Mouse (Mus musculus) brain, embryonic 14.5 days (tissue): ENCODE measurements around the gene Rnf148. TPM values are rescaled to one million over a fixed set of nuclear protein-coding genes. Genes with fewer than 3 reads are reported as not detected.

ENCODE experiments used
- DNase-seq: peaks from one replicate; pipeline ENCODE4 v3.0.0-alpha.2; 2011; ENCODE audit warnings: low read depth
- CTCF ChIP-seq: fragments of 200-500 bp; IDR thresholded peaks from 2 replicates; pipeline ENCODE4 v1.5.1; 2012; ENCODE audit warnings: inconsistent platforms, mild to moderate bottlenecking, moderate library complexity, borderline replicate concordance; ENCODE audit not compliant: insufficient read depth, insufficient read length; ENCODE audit errors: extremely low read depth
- POLR2A ChIP-seq: fragments of 200-500 bp; IDR thresholded peaks from 2 replicates; pipeline ENCODE4 v1.6.1; 2012; ENCODE audit warnings: mild to moderate bottlenecking, inconsistent platforms, borderline replicate concordance; ENCODE audit not compliant: poor library complexity, insufficient read depth, insufficient read length, severe bottlenecking; ENCODE audit errors: extremely low read depth
- polyA plus RNA-seq: library from polyadenylated mRNA; depleted of rRNA; stranded (reverse); fragments of >200 nt; gene quantifications from 2 replicates; pipeline ENCODE4 v1.2.3, GENCODE M21; 2012; rRNA removed

Rnf148 gene
- 0.12 TPM in 1 of 2 replicates, not detected in the other for polyA plus RNA-seq

DNA sequence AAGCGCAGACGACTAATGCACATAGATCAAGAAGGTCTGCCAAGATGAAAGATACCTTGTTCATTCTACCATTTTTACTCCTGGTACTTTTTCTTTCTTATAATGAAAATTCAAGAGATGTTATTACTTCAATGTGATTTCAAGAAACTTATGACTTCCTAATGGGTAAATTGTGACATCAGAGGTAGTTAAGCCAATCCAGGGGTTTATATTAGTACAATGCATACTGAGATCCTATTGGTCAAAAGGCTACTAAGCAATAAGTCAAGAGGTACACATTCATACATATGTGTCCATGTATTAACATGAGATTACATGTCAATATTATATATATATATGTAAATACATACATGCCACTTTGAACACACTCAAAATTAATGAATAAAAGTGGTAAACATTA is at the start of gene Rnf148:
TSS of gene Rnf148 (minus strand) at position 101 of the 400 bp plus-strand sequence.
- TF ChIP-seq POLR2A, result no peak
- no peak for TF ChIP-seq CTCF
- no peak for DNase-seq

DNA sequence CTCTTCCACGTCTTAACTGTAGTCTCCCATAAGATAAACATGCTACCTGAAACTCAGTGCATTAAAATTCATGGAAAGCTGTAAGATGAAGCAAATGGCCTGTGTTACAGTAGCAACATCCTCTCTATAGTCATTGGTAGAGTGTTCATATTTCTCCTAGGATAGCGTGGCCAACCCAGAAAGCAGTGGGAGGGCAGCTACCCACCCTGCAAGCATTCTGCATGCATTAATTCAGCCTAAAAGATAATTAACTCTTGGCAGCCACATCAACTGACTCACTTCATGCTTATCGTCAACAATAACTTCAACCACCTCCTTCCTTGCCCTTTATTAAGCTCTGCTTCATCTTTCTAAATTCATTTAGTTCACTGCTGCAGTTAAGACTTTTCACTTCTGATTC is 45.9 kb upstream of the Rnf148 start:
- DNase-seq, result peak; percentile 30
- TF ChIP-seq POLR2A (no peak), CTCF (no peak)

DNA sequence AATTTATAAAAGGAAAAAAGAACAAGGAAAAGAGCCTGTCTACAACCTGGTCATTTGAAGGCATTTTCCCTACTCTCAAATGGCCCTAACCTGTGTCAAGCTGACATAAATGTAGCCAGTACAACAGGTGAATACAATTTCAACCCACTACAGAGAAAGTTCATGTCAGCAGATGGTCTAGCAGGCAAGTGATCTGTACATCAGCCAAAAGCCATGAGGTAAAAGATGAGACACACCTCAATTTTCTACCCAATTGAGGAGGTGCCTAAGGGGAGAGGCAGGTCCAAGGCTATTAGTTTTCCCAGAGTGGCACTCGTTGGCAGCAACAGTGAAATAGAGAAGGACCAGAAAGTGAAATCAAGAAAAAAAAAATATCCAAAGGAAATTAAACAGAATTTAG is 23.2 kb upstream of the Rnf148 start:
- no peak for DNase-seq
- no peak for TF ChIP-seq POLR2A
- TF ChIP-seq CTCF, result no peak

DNA sequence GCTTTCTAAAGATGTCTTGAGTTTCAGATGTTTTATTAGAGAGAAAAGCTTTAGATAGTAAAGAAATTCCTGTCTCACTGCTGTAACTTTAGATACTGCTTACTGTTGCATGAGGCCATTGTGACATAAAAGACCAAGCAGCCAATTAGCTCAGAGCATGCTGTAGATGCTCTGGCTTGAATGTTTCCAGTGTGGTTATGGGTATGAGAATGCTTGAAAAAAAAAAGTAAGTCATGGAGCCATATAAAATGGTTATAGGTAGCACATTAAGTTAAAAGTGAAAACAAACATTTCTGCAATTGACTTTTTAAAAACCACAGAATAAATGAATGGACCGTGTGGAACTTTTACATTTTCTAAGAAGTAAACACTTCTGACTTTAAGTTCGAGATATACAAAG is 4.7 kb downstream of the Rnf148 start, which contains the start of gene Rnf133:
TSS of gene Rnf133 (minus strand) at position 101 of the 400 bp plus-strand sequence.
- no peak for DNase-seq
- TF ChIP-seq CTCF, result no peak
- TF ChIP-seq POLR2A, result no peak

DNA sequence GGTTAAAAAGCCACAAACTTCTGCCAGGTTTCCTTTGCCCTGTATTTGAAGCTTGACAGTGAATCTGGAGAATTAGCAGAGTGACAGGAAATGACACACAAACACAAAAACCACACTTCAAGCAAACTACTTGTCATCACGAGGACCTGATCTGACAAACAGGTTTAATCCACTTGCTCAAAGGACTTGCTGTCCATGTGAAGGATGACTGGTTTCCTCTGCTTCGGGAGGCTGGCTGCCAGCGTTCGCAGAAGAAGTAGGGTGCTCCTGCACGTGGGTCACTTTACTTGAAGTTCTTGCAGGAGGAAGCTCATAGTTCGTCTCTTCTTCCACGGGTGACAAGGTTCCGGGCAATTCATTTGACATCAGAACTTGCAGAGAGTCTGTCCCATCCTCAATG is 6.2 kb downstream of the Rnf148 start:
- TF ChIP-seq CTCF, result no peak
- no peak for TF ChIP-seq POLR2A

DNA sequence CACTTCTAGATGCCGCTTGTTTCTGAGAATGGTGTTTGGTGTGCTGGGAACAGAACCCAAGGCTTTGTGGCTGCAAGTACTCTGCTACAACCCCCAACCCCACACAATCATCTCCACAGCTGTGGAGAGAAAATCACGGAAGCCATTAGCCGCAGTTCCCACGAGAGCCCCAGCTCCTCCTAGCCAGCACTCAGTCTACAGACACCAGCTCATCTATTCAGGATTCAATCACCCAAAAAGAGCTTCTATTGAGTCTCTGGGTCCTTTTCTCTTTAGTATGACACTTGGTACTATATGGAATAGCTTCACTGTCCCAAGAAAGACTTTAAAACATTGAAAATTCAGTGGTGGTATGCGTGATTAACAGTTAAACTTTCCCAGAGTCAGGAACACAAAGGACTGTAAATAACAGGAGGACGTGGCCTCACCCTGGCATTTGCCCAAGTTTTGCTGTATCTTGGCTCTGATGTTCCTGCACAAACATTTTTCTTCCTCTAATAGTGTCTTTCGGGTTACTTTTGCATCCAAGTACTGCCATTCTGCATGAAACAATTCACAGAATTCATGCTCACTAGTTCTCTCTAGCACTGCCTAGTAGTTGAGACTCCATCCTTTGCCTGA is 7.2 kb downstream of the Rnf148 start:
- TF ChIP-seq CTCF, result no peak
- TF ChIP-seq POLR2A, result no peak
- DNase-seq, result peak; percentile 60

More for the DNA sequence above, 6.2 kb downstream of the Rnf148 start:
- DNase-seq, result no peak

DNA sequence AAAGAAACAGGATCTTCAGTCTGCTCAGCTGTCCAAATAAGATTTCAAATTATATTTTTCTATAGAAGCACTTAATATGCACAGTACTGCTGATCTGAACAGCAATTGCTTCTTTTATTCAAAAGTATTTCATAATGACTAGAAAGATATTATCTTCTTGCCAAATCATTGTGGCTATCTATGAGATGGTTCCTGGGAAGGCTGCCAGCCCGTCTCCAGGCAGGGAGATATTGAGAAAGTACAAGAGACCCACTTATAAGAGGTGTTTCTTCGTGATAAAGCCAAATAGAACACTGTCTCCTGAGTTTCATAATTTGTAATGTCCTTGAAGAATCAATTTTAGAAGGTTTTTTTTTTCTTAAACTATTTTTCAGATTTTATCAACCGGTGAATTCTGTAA is 17.9 kb downstream of the Rnf148 start:
- DNase-seq, result peak; percentile 63
- TF ChIP-seq POLR2A (no peak), CTCF (no peak)

DNA sequence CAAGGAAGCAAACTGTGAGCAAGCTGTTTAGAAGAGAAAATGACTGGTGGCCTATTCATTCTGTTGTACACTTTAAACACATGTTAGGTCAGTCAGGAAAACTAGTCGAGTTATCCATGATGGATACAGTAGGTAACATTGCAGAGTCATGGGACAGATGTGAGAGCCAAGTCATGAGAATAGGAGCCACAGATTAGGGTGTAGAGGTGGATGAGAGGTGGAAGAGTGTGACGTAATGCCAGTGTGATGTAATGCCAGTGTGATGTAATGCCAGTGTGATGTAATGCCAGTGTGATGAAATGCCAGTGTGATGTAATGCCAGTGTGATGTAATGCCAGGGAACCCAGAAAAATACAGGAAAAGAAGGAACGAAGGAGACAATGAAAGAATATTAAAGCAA is 19.7 kb downstream of the Rnf148 start:
- TF ChIP-seq POLR2A (no peak), CTCF (no peak)
- DNase-seq, result no peak

DNA sequence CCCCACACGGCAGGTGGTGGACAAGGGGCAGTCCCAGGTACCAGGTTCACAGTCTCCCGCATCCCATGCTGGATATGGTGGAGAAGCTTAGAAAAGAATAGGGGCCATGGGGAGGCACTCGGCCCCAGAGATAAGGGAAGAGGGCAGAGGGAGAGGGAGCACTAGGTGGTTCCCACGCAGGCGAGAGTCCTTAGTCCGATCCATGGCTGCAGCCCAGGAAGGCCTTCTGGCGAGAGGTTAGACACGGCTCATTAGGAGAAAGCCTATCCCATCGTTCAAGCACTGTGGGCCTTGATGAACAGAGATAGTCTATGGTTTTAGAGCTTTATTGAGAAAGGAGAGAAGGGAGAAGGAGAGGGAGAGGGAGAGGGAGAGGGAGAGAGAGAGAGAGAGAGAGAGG is 20.9 kb downstream of the Rnf148 start:
- TF ChIP-seq POLR2A (no peak), CTCF (no peak)
- no peak for DNase-seq

DNA sequence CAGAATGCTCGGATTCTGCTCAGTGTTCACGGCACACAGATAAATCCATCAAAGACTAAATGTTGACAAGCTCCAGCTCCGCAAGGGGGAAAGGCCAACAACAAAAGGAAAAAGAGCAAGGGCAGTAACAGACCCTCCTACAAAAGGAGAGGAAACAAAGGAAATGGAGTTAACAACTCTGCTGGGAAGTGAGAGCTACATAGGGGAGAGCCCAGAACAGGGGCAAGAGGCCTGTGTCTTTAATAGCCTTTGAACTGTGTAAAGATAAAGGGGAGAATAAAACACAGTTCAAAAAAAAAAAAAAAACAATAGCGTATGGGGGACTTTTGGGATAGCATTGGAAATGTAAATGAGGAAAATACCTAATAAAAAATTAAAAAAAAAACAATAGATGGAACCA is 24.5 kb downstream of the Rnf148 start:
- DNase-seq, result peak; percentile 6
- TF ChIP-seq CTCF, result no peak
- TF ChIP-seq POLR2A, result no peak

Other genes starting within 250 kb of the Rnf148 start
- not detected in 2 replicates for gene Rnf133, start 4.8 kb downstream of the Rnf148 start, polyA plus RNA-seq
- 5.3 and 7.7 TPM in 2 replicates for gene Cadps2, start 184.3 kb upstream of the Rnf148 start, polyA plus RNA-seq